Mouse (Mus musculus): Measurements from ENCODE around the gene 1700001P01Rik. TPM values are rescaled to one million over a fixed set of nuclear protein-coding genes. Genes with fewer than 3 reads are reported as not detected.

Gene 1700001P01Rik
- polyA plus RNA-seq, 1 experiment from 2014 or later: 0.22 TPM

GRCm38 (mm10) chr11:97766154-97766881, 9.4 kb downstream of the 1700001P01Rik start, which contains the start of gene Cwc25:
Gene Cwc25 (minus strand): TSS chr11:97766556.
- DNase-seq: peak; percentile 90
- Histone ChIP-seq H3K4me3 (replicated peaks) (peak within 1 kb of the TSS; percentile 85), H3K9ac (peak within 1 kb of the TSS; percentile 90), H3K9me3 (replicated peaks) (no peaks in the 10 kb centered on the region), H3K27me3 (no peaks in the 10 kb centered on the region), H3K4me2 (peak within 1 kb of the TSS; percentile 80), H3K27ac (peak within 1 kb of the TSS; percentile 93), H3K4me1 (replicated peaks) (peaks cover 21% of the 10 kb centered on the region), H3K36me3 (peaks cover 23% of the 10 kb centered on the region)
- peak; percentile 96 for ATAC-seq (ENCODE audit: low read depth)
- under 1% methylated on average over 38 of the region's 38 CpGs for WGBS (ENCODE audit: insufficient replicate concordance)

- H3K27me3 ChIP-seq: no peaks in the 10 kb centered on the region
- no peaks in the 10 kb centered on the region for H3K9me3 ChIP-seq (replicated peaks)
- ATAC-seq (ENCODE audit: low read depth): no peak
Observed at GRCm38 (mm10) chr11:97761638-97762037, 14.1 kb downstream of the 1700001P01Rik start.

DNA sequence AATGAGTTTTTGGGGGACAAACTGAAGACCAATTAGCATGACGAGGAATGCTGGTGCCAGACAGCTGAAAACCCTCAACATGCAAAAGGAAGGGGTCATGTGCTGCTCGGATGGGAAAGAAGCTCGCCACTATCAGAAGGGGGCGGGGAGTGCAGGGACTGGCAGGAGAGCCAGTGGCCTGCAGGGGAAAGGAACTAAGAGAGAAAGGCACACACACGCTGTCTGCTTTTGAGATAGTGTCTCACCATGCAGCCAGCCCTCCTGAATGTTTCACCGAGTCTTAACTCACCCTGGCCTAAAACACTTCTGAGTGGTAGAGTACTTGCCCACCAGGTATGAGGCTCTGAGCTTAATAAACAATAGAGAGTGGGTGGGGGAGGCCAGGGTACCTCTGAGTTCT, 16.8 kb downstream of the 1700001P01Rik start:
- DNase-seq (no peak), ATAC-seq (ENCODE audit: low read depth) (no peak)
- no peak overlapping the region for H3K9ac ChIP-seq
- no peak overlapping the region for H3K4me2 ChIP-seq
- peaks cover 86% of the 10 kb centered on the region for H3K36me3 ChIP-seq
- H3K27ac ChIP-seq: no peak overlapping the region
- H3K27me3 ChIP-seq: no peaks in the 10 kb centered on the region
- 63% methylated on average over 6 of the region's 6 CpGs for WGBS (ENCODE audit: insufficient replicate concordance)
- H3K4me1 ChIP-seq (replicated peaks): peaks cover 9% of the 10 kb centered on the region
- H3K4me3 ChIP-seq (replicated peaks): no peak overlapping the region
- H3K9me3 ChIP-seq (replicated peaks): no peaks in the 10 kb centered on the region

More at GRCm38 (mm10) chr11:97761638-97762037, 14.1 kb downstream of the 1700001P01Rik start:
- H3K4me3 ChIP-seq (replicated peaks): no peak overlapping the region
- peaks cover 20% of the 10 kb centered on the region for H3K4me1 ChIP-seq (replicated peaks)
- peaks cover 64% of the 10 kb centered on the region for H3K36me3 ChIP-seq
- no peak overlapping the region for H3K27ac ChIP-seq
- H3K4me2 ChIP-seq: no peak overlapping the region
- DNase-seq: no peak
- H3K9ac ChIP-seq: no peak overlapping the region

GRCm38 (mm10) chr11:97758125-97758524, 17.6 kb downstream of the 1700001P01Rik start:
- H3K36me3 ChIP-seq: peaks cover 89% of the 10 kb centered on the region
- no peak overlapping the region for H3K4me2 ChIP-seq
- 69% methylated on average over 1 of the region's 1 CpGs for WGBS (ENCODE audit: insufficient replicate concordance)
- H3K4me3 ChIP-seq (replicated peaks): no peak overlapping the region
- H3K9me3 ChIP-seq (replicated peaks): no peaks in the 10 kb centered on the region
- no peak for DNase-seq
- no peak for ATAC-seq (ENCODE audit: low read depth)
- peaks cover 9% of the 10 kb centered on the region for H3K4me1 ChIP-seq (replicated peaks)
- H3K27ac ChIP-seq: no peak overlapping the region
- no peaks in the 10 kb centered on the region for H3K27me3 ChIP-seq
- H3K9ac ChIP-seq: no peak overlapping the region

DNA sequence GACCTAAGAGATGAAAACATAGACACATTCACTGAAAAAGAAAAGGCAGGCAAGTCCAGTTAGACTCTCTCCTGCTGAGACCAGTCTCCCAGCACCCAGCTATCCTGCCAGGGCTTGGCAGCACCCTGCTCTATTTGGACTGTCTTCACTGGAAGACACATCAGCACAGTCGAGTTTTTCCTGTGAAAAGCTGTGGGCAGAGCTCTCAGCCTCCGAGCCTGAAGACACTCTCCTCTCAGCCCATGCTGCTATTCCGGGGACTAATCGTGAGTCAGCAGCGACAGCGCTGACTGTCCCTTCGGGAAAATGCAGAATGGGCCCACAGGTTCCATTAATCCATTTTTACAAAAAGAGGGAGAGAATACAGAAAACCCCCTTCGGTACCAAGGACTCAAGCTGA, 22.4 kb downstream of the 1700001P01Rik start:
- Histone ChIP-seq H3K27me3 (no peaks in the 10 kb centered on the region), H3K36me3 (peaks cover 92% of the 10 kb centered on the region)
- WGBS (ENCODE audit: insufficient replicate concordance): 86% methylated on average over 8 of the region's 8 CpGs

GRCm38 (mm10) chr11:97748496-97748895, 27.2 kb downstream of the 1700001P01Rik start:
- ATAC-seq (ENCODE audit: low read depth): no peak
- Histone ChIP-seq H3K9ac (no peak overlapping the region), H3K9me3 (replicated peaks) (peaks cover 5% of the 10 kb centered on the region; the same call in 1 of the 2 replicates), H3K4me2 (no peak overlapping the region), H3K4me3 (replicated peaks) (no peak overlapping the region), H3K4me1 (replicated peaks) (peaks cover 29% of the 10 kb centered on the region), H3K27me3 (no peaks in the 10 kb centered on the region), H3K36me3 (peaks cover 71% of the 10 kb centered on the region), H3K27ac (no peak overlapping the region)
- 75% methylated on average over 5 of the region's 5 CpGs for WGBS (ENCODE audit: insufficient replicate concordance)
- no peak for DNase-seq

More for the DNA sequence above, 22.4 kb downstream of the 1700001P01Rik start:
- DNase-seq: no peak
- Histone ChIP-seq H3K4me1 (replicated peaks) (peaks cover 18% of the 10 kb centered on the region), H3K9ac (no peak overlapping the region), H3K4me2 (no peak overlapping the region), H3K4me3 (replicated peaks) (no peak overlapping the region), H3K9me3 (replicated peaks) (peaks cover 5% of the 10 kb centered on the region; the same call in 1 of the 2 replicates), H3K27ac (no peak overlapping the region)
- no peak for ATAC-seq (ENCODE audit: low read depth)

DNA sequence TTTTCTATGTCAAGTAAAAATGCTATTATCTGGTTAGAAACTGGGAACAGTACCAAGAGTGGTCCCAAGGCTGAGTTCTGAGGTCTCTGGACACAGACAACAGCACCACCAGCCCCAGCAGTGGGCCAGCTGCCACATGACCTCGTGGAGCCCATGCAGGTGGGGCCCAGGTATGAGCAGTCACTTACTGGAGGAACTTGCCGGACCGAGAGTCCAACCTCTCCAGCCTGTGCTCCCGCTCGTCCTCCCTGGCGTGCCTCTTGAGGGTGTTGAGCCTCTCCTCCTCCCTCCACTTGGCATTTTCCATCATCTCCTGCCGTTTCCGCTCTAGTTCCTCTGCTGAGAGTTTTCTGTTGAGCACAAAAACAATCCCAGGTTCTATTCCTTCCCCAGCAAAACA, 27.9 kb downstream of the 1700001P01Rik start:
- 85% methylated on average over 8 of the region's 8 CpGs for WGBS (ENCODE audit: insufficient replicate concordance)
- no peak for DNase-seq
- peaks cover 64% of the 10 kb centered on the region for H3K36me3 ChIP-seq

GRCm38 (mm10) chr11:97745331-97745721, 30.4 kb downstream of the 1700001P01Rik start:
- H3K9ac ChIP-seq: peak overlapping the region; percentile 83; the same call in 1 of the 2 replicates
- H3K4me1 ChIP-seq (replicated peaks): peaks cover 49% of the 10 kb centered on the region
- no peaks in the 10 kb centered on the region for H3K9me3 ChIP-seq (replicated peaks)
- peak overlapping the region; percentile 90 for H3K4me3 ChIP-seq (replicated peaks)
- DNase-seq (no peak), ATAC-seq (ENCODE audit: low read depth) (no peak)
- 8% methylated on average over 13 of the region's 13 CpGs for WGBS (ENCODE audit: insufficient replicate concordance)
- H3K27me3 ChIP-seq: no peaks in the 10 kb centered on the region
- H3K4me2 ChIP-seq: peak overlapping the region; percentile 61
- peaks cover 40% of the 10 kb centered on the region for H3K36me3 ChIP-seq
- peak overlapping the region; percentile 85 for H3K27ac ChIP-seq

More for the DNA sequence above, 27.9 kb downstream of the 1700001P01Rik start:
- Histone ChIP-seq H3K4me2 (no peak overlapping the region), H3K9ac (no peak overlapping the region), H3K4me1 (replicated peaks) (peaks cover 36% of the 10 kb centered on the region), H3K27me3 (no peaks in the 10 kb centered on the region), H3K9me3 (replicated peaks) (peaks cover 5% of the 10 kb centered on the region; the same call in 1 of the 2 replicates), H3K4me3 (replicated peaks) (no peak overlapping the region), H3K27ac (no peak overlapping the region)
- ATAC-seq (ENCODE audit: low read depth): no peak

DNA sequence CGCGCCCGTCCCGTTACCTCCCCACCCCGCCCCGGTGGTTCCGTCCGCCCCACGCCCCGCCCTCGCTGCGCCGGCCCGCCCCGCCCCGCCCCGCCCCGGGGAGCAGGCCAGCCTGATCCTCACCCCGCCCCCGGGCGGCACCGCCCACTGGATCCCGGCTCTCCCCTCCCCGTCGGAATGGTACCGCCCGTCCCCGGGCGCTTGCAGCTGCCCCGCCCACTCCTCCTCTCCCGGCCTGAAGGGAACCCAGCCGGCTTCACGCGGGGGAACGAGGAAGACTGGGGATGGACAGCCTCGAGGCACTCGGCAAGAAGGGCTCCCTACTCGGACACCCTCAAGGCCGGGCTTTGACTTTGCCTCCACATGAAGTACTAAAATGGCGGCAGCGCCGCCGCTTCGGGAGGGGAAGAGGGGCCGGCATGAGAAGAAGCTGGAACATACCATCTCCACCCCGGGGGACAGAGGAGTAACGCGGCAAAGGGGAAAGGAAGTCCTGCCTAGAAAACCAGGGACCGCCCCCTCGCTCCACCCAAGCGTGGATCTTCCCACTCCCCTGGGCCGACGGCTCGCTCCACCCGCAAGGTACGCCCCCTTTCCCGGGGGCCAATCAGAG, 30.9 kb downstream of the 1700001P01Rik start:
- H3K27me3 ChIP-seq: no peaks in the 10 kb centered on the region
- WGBS (ENCODE audit: insufficient replicate concordance): 1% methylated on average over 47 of the region's 57 CpGs

GRCm38 (mm10) chr11:97744063-97744717, 31.5 kb downstream of the 1700001P01Rik start, which contains the start of gene Pip4k2b:
Gene Pip4k2b (minus strand): TSS chr11:97744704.
- Histone ChIP-seq H3K36me3 (peaks cover 31% of the 10 kb centered on the region), H3K9me3 (replicated peaks) (no peaks in the 10 kb centered on the region), H3K4me3 (replicated peaks) (peak within 1 kb of the TSS; percentile 90), H3K9ac (peak within 1 kb of the TSS; percentile 94), H3K27me3 (no peaks in the 10 kb centered on the region), H3K27ac (peak within 1 kb of the TSS; percentile 85), H3K4me1 (replicated peaks) (peaks cover 46% of the 10 kb centered on the region), H3K4me2 (peak within 1 kb of the TSS; percentile 92)
- ATAC-seq (ENCODE audit: low read depth) (peak; percentile 54), DNase-seq (no peak)
- under 1% methylated on average over 63 of the region's 63 CpGs for WGBS (ENCODE audit: insufficient replicate concordance)

More for the DNA sequence above, 30.9 kb downstream of the 1700001P01Rik start:
- Histone ChIP-seq H3K9me3 (replicated peaks) (no peaks in the 10 kb centered on the region), H3K4me3 (replicated peaks) (peak overlapping the region; percentile 90), H3K9ac (peak overlapping the region; percentile 94), H3K27ac (peak overlapping the region; percentile 85), H3K4me1 (replicated peaks) (peaks cover 50% of the 10 kb centered on the region), H3K4me2 (peak overlapping the region; percentile 92), H3K36me3 (peaks cover 35% of the 10 kb centered on the region)
- ATAC-seq (ENCODE audit: low read depth): peak; percentile 91
- DNase-seq: peak; percentile 98

- Histone ChIP-seq H3K9me3 (replicated peaks) (no peaks in the 10 kb centered on the region), H3K4me2 (peak overlapping the region; percentile 92), H3K4me3 (replicated peaks) (peak overlapping the region; percentile 90), H3K27me3 (no peaks in the 10 kb centered on the region), H3K36me3 (peaks cover 30% of the 10 kb centered on the region), H3K4me1 (replicated peaks) (peaks cover 48% of the 10 kb centered on the region), H3K27ac (peak overlapping the region; percentile 78), H3K9ac (peak overlapping the region; percentile 94)
- ATAC-seq (ENCODE audit: low read depth) (no peak), DNase-seq (no peak)
- 8% methylated on average over 9 of the region's 9 CpGs for WGBS (ENCODE audit: insufficient replicate concordance)
Observed at GRCm38 (mm10) chr11:97743423-97743822, 32.3 kb downstream of the 1700001P01Rik start.

All from liver, embryonic 13.5 days (tissue).